Mouse (Mus musculus): Measurements from ENCODE around the gene Magi2. TPM values are rescaled to one million over a fixed set of nuclear protein-coding genes. Genes with fewer than 3 reads are reported as not detected.

The Magi2 gene
- polyA plus RNA-seq, 1 experiment from 2014 or later, result 3.0 TPM

- H3K36me3 ChIP-seq (replicated peaks; ENCODE audit: control insufficient read depth, insufficient read depth, low read depth, low read length), result no peaks in the 10 kb centered on the region
- no peak overlapping the region for H3K4me2 ChIP-seq (ENCODE audit: low read depth, low read length)
- H3K9ac ChIP-seq (replicated peaks; ENCODE audit: low read length), result no peak overlapping the region
- DNase-seq (ENCODE audit: low spot score) (no peak), ATAC-seq (replicated peaks; ENCODE audit: insufficient number of reproducible peaks, low FRiP score, low TSS enrichment, low read depth) (no peak)
- no peaks in the 10 kb centered on the region for H3K27me3 ChIP-seq (ENCODE audit: control insufficient read depth, insufficient read depth, low read length)
- no peak overlapping the region for H3K4me3 ChIP-seq (ENCODE audit: low read depth, low read length)
- no peaks in the 10 kb centered on the region for H3K4me1 ChIP-seq (ENCODE audit: control insufficient read depth, insufficient read depth, low read length)
- no peaks in the 10 kb centered on the region for H3K9me3 ChIP-seq (replicated peaks; ENCODE audit: control insufficient read depth, low read length)
- no peak overlapping the region for H3K27ac ChIP-seq (replicated peaks; ENCODE audit: low read depth, low read length)
- WGBS, result 50% methylated on average over 2 of the region's 2 CpGs
Observed at GRCm38 (mm10) chr5:19637789-19638188, 411.0 kb downstream of the Magi2 start.

DNA sequence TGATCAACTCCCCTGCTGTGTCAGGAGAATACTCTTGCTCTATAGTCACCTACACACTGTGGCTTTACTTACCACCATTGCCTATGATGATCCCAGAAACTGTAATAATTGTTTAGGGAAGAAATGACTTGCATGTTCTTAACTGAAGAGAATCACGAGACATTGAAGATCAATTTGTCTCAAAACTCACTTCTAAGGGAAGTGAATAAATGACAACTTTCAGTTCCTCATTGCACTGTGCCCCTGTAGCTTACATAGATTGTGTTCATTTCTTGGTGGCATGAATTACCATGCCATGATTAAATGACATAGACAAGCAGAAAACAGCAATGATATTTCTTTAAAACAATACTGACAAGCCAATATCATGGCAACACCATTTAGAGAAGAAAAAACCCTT, 429.1 kb downstream of the Magi2 start:
- Histone ChIP-seq H3K4me1 (ENCODE audit: control insufficient read depth, insufficient read depth, low read length) (no peaks in the 10 kb centered on the region), H3K27ac (replicated peaks; ENCODE audit: low read depth, low read length) (no peak overlapping the region), H3K4me2 (ENCODE audit: low read depth, low read length) (no peak overlapping the region), H3K27me3 (ENCODE audit: control insufficient read depth, insufficient read depth, low read length) (no peaks in the 10 kb centered on the region), H3K9me3 (replicated peaks; ENCODE audit: control insufficient read depth, low read length) (no peaks in the 10 kb centered on the region), H3K4me3 (ENCODE audit: low read depth, low read length) (no peak overlapping the region), H3K36me3 (replicated peaks; ENCODE audit: control insufficient read depth, insufficient read depth, low read depth, low read length) (no peaks in the 10 kb centered on the region), H3K9ac (replicated peaks; ENCODE audit: low read length) (no peak overlapping the region)
- ATAC-seq (replicated peaks; ENCODE audit: insufficient number of reproducible peaks, low FRiP score, low TSS enrichment, low read depth) (no peak), DNase-seq (ENCODE audit: low spot score) (no peak)
- WGBS, result 71% methylated on average over 1 of the region's 1 CpGs

GRCm38 (mm10) chr5:19666416-19666815, 439.6 kb downstream of the Magi2 start:
- no peaks in the 10 kb centered on the region for H3K27me3 ChIP-seq (ENCODE audit: control insufficient read depth, insufficient read depth, low read length)
- DNase-seq (ENCODE audit: low spot score), result no peak
- no peak overlapping the region for H3K27ac ChIP-seq (replicated peaks; ENCODE audit: low read depth, low read length)
- ATAC-seq (replicated peaks; ENCODE audit: insufficient number of reproducible peaks, low FRiP score, low TSS enrichment, low read depth), result no peak
- H3K4me2 ChIP-seq (ENCODE audit: low read depth, low read length), result no peak overlapping the region
- no peaks in the 10 kb centered on the region for H3K4me1 ChIP-seq (ENCODE audit: control insufficient read depth, insufficient read depth, low read length)
- no peaks in the 10 kb centered on the region for H3K9me3 ChIP-seq (replicated peaks; ENCODE audit: control insufficient read depth, low read length)
- H3K9ac ChIP-seq (replicated peaks; ENCODE audit: low read length), result no peak overlapping the region
- H3K36me3 ChIP-seq (replicated peaks; ENCODE audit: control insufficient read depth, insufficient read depth, low read depth, low read length), result no peaks in the 10 kb centered on the region
- 87% methylated on average over 5 of the region's 5 CpGs for WGBS
- H3K4me3 ChIP-seq (ENCODE audit: low read depth, low read length), result no peak overlapping the region

- no peak overlapping the region for H3K4me3 ChIP-seq (ENCODE audit: low read depth, low read length)
- H3K9me3 ChIP-seq (replicated peaks; ENCODE audit: control insufficient read depth, low read length), result no peaks in the 10 kb centered on the region
- no peak overlapping the region for H3K27ac ChIP-seq (replicated peaks; ENCODE audit: low read depth, low read length)
- no peaks in the 10 kb centered on the region for H3K36me3 ChIP-seq (replicated peaks; ENCODE audit: control insufficient read depth, insufficient read depth, low read depth, low read length)
- no peaks in the 10 kb centered on the region for H3K4me1 ChIP-seq (ENCODE audit: control insufficient read depth, insufficient read depth, low read length)
- no peaks in the 10 kb centered on the region for H3K27me3 ChIP-seq (ENCODE audit: control insufficient read depth, insufficient read depth, low read length)
- ATAC-seq (replicated peaks; ENCODE audit: insufficient number of reproducible peaks, low FRiP score, low TSS enrichment, low read depth) (no peak), DNase-seq (ENCODE audit: low spot score) (no peak)
- no peak overlapping the region for H3K9ac ChIP-seq (replicated peaks; ENCODE audit: low read length)
- no peak overlapping the region for H3K4me2 ChIP-seq (ENCODE audit: low read depth, low read length)
- WGBS, result 88% methylated on average over 2 of the region's 2 CpGs
Observed at GRCm38 (mm10) chr5:19717296-19717695, 490.5 kb downstream of the Magi2 start.

GRCm38 (mm10) chr5:19726277-19726676, 499.4 kb downstream of the Magi2 start:
- no peak overlapping the region for H3K27ac ChIP-seq (replicated peaks; ENCODE audit: low read depth, low read length)
- H3K4me3 ChIP-seq (ENCODE audit: low read depth, low read length), result no peak overlapping the region
- DNase-seq (ENCODE audit: low spot score) (peak; percentile 54), ATAC-seq (replicated peaks; ENCODE audit: insufficient number of reproducible peaks, low FRiP score, low TSS enrichment, low read depth) (no peak)
- no peaks in the 10 kb centered on the region for H3K36me3 ChIP-seq (replicated peaks; ENCODE audit: control insufficient read depth, insufficient read depth, low read depth, low read length)
- H3K27me3 ChIP-seq (ENCODE audit: control insufficient read depth, insufficient read depth, low read length), result no peaks in the 10 kb centered on the region
- no peak overlapping the region for H3K4me2 ChIP-seq (ENCODE audit: low read depth, low read length)
- H3K9me3 ChIP-seq (replicated peaks; ENCODE audit: control insufficient read depth, low read length), result no peaks in the 10 kb centered on the region
- H3K4me1 ChIP-seq (ENCODE audit: control insufficient read depth, insufficient read depth, low read length), result no peaks in the 10 kb centered on the region
- no peak overlapping the region for H3K9ac ChIP-seq (replicated peaks; ENCODE audit: low read length)

- no peaks in the 10 kb centered on the region for H3K9me3 ChIP-seq (replicated peaks; ENCODE audit: control insufficient read depth, low read length)
- H3K36me3 ChIP-seq (replicated peaks; ENCODE audit: control insufficient read depth, insufficient read depth, low read depth, low read length), result no peaks in the 10 kb centered on the region
- H3K27ac ChIP-seq (replicated peaks; ENCODE audit: low read depth, low read length), result no peak overlapping the region
- H3K27me3 ChIP-seq (ENCODE audit: control insufficient read depth, insufficient read depth, low read length), result no peaks in the 10 kb centered on the region
- ATAC-seq (replicated peaks; ENCODE audit: insufficient number of reproducible peaks, low FRiP score, low TSS enrichment, low read depth) (no peak), DNase-seq (ENCODE audit: low spot score) (no peak)
- no peak overlapping the region for H3K9ac ChIP-seq (replicated peaks; ENCODE audit: low read length)
- H3K4me2 ChIP-seq (ENCODE audit: low read depth, low read length), result no peak overlapping the region
- no peak overlapping the region for H3K4me3 ChIP-seq (ENCODE audit: low read depth, low read length)
- 90% methylated on average over 2 of the region's 2 CpGs for WGBS
- H3K4me1 ChIP-seq (ENCODE audit: control insufficient read depth, insufficient read depth, low read length), result no peaks in the 10 kb centered on the region
Observed at GRCm38 (mm10) chr5:19745376-19745775, 518.5 kb downstream of the Magi2 start.

DNA sequence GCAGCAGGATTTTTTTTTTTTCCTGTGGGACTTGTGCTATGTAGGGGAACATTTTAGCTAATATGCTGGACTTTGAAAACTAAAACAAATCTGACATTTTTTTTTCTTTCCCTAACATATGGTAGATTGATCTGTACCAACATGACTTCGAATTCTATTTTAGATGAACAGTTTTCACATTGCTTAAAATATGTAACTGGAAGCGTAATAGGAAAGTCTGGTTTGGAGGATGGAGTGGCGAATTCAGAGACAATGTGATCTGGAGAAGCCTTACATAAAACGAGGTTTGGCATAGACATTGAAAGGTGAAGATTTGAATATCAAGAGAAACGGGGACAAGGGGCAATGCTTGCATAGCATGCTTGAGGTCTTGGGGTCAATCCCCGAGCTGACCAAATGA, 519.1 kb downstream of the Magi2 start:
- Histone ChIP-seq H3K4me3 (ENCODE audit: low read depth, low read length) (no peak overlapping the region), H3K9ac (replicated peaks; ENCODE audit: low read length) (no peak overlapping the region), H3K4me2 (ENCODE audit: low read depth, low read length) (no peak overlapping the region), H3K4me1 (ENCODE audit: control insufficient read depth, insufficient read depth, low read length) (no peaks in the 10 kb centered on the region), H3K36me3 (replicated peaks; ENCODE audit: control insufficient read depth, insufficient read depth, low read depth, low read length) (no peaks in the 10 kb centered on the region), H3K27me3 (ENCODE audit: control insufficient read depth, insufficient read depth, low read length) (no peaks in the 10 kb centered on the region), H3K27ac (replicated peaks; ENCODE audit: low read depth, low read length) (no peak overlapping the region), H3K9me3 (replicated peaks; ENCODE audit: control insufficient read depth, low read length) (no peaks in the 10 kb centered on the region)
- ATAC-seq (replicated peaks; ENCODE audit: insufficient number of reproducible peaks, low FRiP score, low TSS enrichment, low read depth) (no peak), DNase-seq (ENCODE audit: low spot score) (no peak)
- 57% methylated on average over 6 of the region's 6 CpGs for WGBS

- Histone ChIP-seq H3K4me3 (ENCODE audit: low read depth, low read length) (no peak overlapping the region), H3K27me3 (ENCODE audit: control insufficient read depth, insufficient read depth, low read length) (no peaks in the 10 kb centered on the region), H3K4me2 (ENCODE audit: low read depth, low read length) (no peak overlapping the region), H3K9me3 (replicated peaks; ENCODE audit: control insufficient read depth, low read length) (no peaks in the 10 kb centered on the region), H3K4me1 (ENCODE audit: control insufficient read depth, insufficient read depth, low read length) (no peaks in the 10 kb centered on the region), H3K9ac (replicated peaks; ENCODE audit: low read length) (no peak overlapping the region), H3K36me3 (replicated peaks; ENCODE audit: control insufficient read depth, insufficient read depth, low read depth, low read length) (no peaks in the 10 kb centered on the region), H3K27ac (replicated peaks; ENCODE audit: low read depth, low read length) (no peak overlapping the region)
- ATAC-seq (replicated peaks; ENCODE audit: insufficient number of reproducible peaks, low FRiP score, low TSS enrichment, low read depth), result no peak
- peak; percentile 3 for DNase-seq (ENCODE audit: low spot score)
- WGBS, result 64% methylated on average over 12 of the region's 12 CpGs
Observed at GRCm38 (mm10) chr5:19746865-19747514, 520.2 kb downstream of the Magi2 start.
